Mouse (Mus musculus) T-helper 1 cell (primary cell): Measurements from ENCODE around the gene Csn2.

Experiments used
- in situ Hi-C: fragments of 300-600 bp; cut with MboI, MseI; formaldehyde crosslinking; loops from one replicate; pipeline ENCODE4 v1.15.1; 2025; ENCODE audit warnings: high pct_unique_total_duplicates

Csn2 gene

GRCm38 (mm10) chr5:87699530-87699929, at the start of gene Csn2:
Gene Csn2, minus strand, starts transcription at chr5:87699630.
- in situ Hi-C loops: no loop called here

GRCm38 (mm10) chr5:87734821-87735220, 35.4 kb upstream of the Csn2 start:
- in situ Hi-C loops: no loop called here

DNA sequence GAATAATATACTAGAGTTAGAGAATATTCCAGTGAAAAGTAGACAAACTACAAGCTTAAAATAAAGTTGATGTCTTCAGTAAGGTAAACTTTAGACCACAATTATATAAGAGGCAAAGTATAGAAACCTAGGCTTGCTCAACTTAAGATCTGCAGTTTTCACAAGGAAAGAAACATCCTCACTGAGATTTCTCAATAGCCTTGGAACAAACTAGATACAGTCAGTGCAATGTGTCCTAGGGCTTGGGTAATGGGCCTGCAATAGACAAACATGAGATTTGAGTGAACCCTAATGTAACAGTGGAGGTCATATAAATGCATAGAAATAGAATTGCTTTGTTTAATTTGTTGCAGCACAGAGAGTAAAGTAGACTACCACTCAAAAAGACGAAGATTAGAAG, 6.5 kb upstream of the Csn2 start:
- in situ Hi-C loops: no loop called here

DNA sequence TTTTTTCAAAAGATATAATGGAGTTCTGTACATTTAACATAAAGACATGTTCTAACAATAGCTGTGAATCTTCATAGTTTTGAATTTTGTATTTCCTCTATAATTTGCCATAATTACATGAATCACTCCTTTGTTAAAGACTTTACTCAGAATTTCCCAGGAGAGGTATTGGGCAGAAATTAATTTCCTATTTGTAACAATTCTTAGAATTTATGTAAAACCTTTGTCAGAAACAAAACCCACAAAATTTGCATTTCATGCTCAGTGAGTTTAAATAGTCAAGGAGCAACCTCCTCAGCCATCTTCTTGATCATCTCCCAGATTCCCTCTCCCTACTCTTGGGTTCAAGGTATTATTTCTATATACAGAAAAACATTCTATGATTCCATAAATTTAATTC, 33.5 kb downstream of the Csn2 start, which contains the start of gene Csn1s1:
Gene Csn1s1, plus strand, starts transcription at position 301 of the 400 bp plus-strand sequence.
- in situ Hi-C loops: no loop called here

DNA sequence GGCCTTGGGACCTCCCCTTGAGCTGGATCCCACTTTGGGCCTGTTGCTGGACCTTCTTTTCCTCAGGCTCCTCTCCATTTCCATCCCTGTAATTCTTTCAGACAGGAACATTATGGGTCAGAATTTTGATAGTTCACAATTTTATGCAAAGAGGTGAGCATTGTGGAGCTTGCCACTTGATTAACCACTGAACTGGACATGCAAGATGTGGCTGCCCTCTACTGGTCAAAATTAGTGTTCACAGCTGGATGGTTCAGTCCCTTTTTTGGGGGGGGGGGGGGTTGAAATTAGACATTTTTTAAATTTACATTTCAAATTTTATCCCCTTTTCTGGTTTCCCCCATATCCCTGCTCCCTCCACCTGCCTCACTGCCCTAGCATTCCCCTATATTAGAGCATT, 56.6 kb downstream of the Csn2 start:
- in situ Hi-C loops: no loop called here
